Mouse (Mus musculus) lung, postnatal 0 days (tissue): ENCODE data around the gene Chrd. TPM values are rescaled to one million over a fixed set of nuclear protein-coding genes. Genes with fewer than 3 reads are reported as not detected.
A peak's percentile ranks its signal among the peaks of the same experiment; 100 is the strongest.

Experiments
- ATAC-seq: fragments of 200-750 bp; cut with Nextera tagmentation; 2 replicates; pipeline ENCODE4 v1.8.0; 2017; ENCODE audit warnings: moderate library complexity
- DNase-seq: peaks from one replicate; pipeline ENCODE4 v3.0.0-alpha.2; 2016; ENCODE audit warnings: low spot score
- H3K27ac ChIP-seq: fragments of 300-500 bp; sonication (generic); 2 replicates; pipeline ENCODE4 v1.5.1; 2014; ENCODE audit warnings: antibody characterized with exemption, mild to moderate bottlenecking, low read length, mixed read lengths
- H3K27me3 ChIP-seq: fragments of 300-500 bp; sonication (generic); replicated peaks from 2 replicates; pipeline ENCODE4 v1.6.1; 2014; ENCODE audit warnings: low read length, mixed read lengths; ENCODE audit not compliant: insufficient read depth
- H3K36me3 ChIP-seq: fragments of 300-500 bp; sonication (generic); 2 replicates; pipeline ENCODE4 v1.6.1; 2014; ENCODE audit warnings: low read length, mixed read lengths; ENCODE audit not compliant: insufficient read depth
- H3K4me1 ChIP-seq: fragments of 300-500 bp; sonication (generic); 2 replicates; pipeline ENCODE4 v1.6.1; 2014; ENCODE audit warnings: antibody characterized with exemption, low read depth, low read length, mixed read lengths; ENCODE audit not compliant: insufficient read depth
- H3K4me2 ChIP-seq: fragments of 300-500 bp; sonication (generic); replicated peaks from 2 replicates; pipeline ENCODE4 v1.6.1; 2014; ENCODE audit warnings: low read depth, mild to moderate bottlenecking, low read length, moderate library complexity, mixed read lengths
- H3K4me3 ChIP-seq: fragments of 300-500 bp; sonication (generic); 2 replicates; pipeline ENCODE4 v1.5.1; 2014; ENCODE audit warnings: low read depth, low read length
- H3K9ac ChIP-seq: fragments of 300-500 bp; sonication (generic); replicated peaks from 2 replicates; pipeline ENCODE4 v1.6.1; 2014; ENCODE audit warnings: low read depth, mild to moderate bottlenecking
- H3K9me3 ChIP-seq: fragments of 300-500 bp; sonication (generic); 2 replicates; pipeline ENCODE4 v1.6.1; 2016; ENCODE audit warnings: low read length, mixed read lengths
- CTCF ChIP-seq: IDR thresholded peaks from 2 replicates; pipeline ENCODE4 v1.5.1; 2016; ENCODE audit warnings: antibody characterized with exemption, mild to moderate bottlenecking
- EP300 ChIP-seq: IDR thresholded peaks from 2 replicates; pipeline ENCODE4 v1.6.1; 2016; ENCODE audit warnings: antibody characterized with exemption, mild to moderate bottlenecking, control low read depth
- WGBS: fragments of 180-500 bp; shearing (Covaris S2); extraction: QIAGEN DNeasy Blood & Tissue Kit; methylation state at CpG from one replicate; pipeline ENCODE4 v1.1.7; 2014; 5-methylcytosine and 5-hydroxymethylcytosine counted together
- polyA plus RNA-seq: library from polyadenylated mRNA; unstranded; fragments of >200 nt; fragmentation: Nextera tagmentation; extraction: Ambion mirVana; gene quantifications from 2 replicates; pipeline ENCODE4 v1.2.1, GENCODE M21; 2015

The Chrd gene
- polyA plus RNA-seq, 1 experiment from 2014 or later, result 1.7 TPM

GRCm38 (mm10) chr16:20757385-20757784 is 24.5 kb downstream of the Chrd start:
- Histone ChIP-seq H3K4me3 (no peak overlapping the region), H3K9me3 (no peaks in the 10 kb centered on the region), H3K4me2 (no peak overlapping the region), H3K4me1 (no peaks in the 10 kb centered on the region), H3K27ac (no peak overlapping the region), H3K36me3 (no peaks in the 10 kb centered on the region), H3K9ac (no peak overlapping the region), H3K27me3 (no peaks in the 10 kb centered on the region)
- no peak for TF ChIP-seq EP300
- TF ChIP-seq CTCF, result no peak
- WGBS, result 74% methylated on average over 1 of the region's 1 CpGs
- no peak for DNase-seq
- ATAC-seq, result no peak

- no peaks in the 10 kb centered on the region for H3K36me3 ChIP-seq
- H3K4me3 ChIP-seq, result no peak overlapping the region
- H3K27ac ChIP-seq, result no peak overlapping the region
- TF ChIP-seq CTCF (peak; percentile 74), EP300 (no peak)
- H3K27me3 ChIP-seq, result no peaks in the 10 kb centered on the region
- H3K4me2 ChIP-seq, result no peak overlapping the region
- no peak overlapping the region for H3K9ac ChIP-seq
- WGBS, result 4% methylated on average over 3 of the region's 3 CpGs
- ATAC-seq, result no peak
- H3K4me1 ChIP-seq, result no peaks in the 10 kb centered on the region
- no peaks in the 10 kb centered on the region for H3K9me3 ChIP-seq
- peak; percentile 56 for DNase-seq
Measured at GRCm38 (mm10) chr16:20761681-20762080, 28.8 kb downstream of the Chrd start.

GRCm38 (mm10) chr16:20765244-20765643 is 32.3 kb downstream of the Chrd start:
- no peak for ATAC-seq
- Histone ChIP-seq H3K4me3 (no peak overlapping the region), H3K9me3 (no peaks in the 10 kb centered on the region), H3K27me3 (no peaks in the 10 kb centered on the region), H3K4me1 (no peaks in the 10 kb centered on the region), H3K9ac (no peak overlapping the region), H3K36me3 (no peaks in the 10 kb centered on the region), H3K27ac (no peak overlapping the region), H3K4me2 (no peak overlapping the region)
- whole genome bisulfite sequencing, result 46% methylated on average over 9 of the region's 9 CpGs
- DNase-seq, result peak; percentile 28
- TF ChIP-seq EP300 (no peak), CTCF (peak; percentile 73)

DNA sequence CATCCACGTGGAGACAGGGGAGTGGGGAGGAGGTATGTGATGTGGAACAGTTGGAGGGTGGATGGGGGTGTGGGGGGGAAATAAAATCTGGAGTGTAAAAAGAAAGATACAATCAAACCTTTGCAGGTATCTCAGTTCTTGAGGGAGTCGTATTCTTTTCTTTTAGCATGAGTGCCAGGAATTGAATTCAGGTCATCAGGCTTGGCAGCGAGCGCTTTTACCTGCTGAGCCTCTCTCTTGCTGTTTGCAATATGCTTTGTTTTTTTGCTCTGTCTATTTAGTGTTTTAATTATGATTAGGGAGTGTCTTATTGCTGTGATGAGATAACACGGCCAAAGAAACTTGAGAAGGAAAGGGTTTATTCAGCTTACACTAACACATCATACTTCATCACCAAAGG is 42.1 kb downstream of the Chrd start:
- Histone ChIP-seq H3K4me2 (no peak overlapping the region), H3K4me3 (no peak overlapping the region), H3K36me3 (no peaks in the 10 kb centered on the region), H3K9me3 (no peaks in the 10 kb centered on the region), H3K4me1 (no peaks in the 10 kb centered on the region), H3K27me3 (no peaks in the 10 kb centered on the region), H3K9ac (no peak overlapping the region), H3K27ac (no peak overlapping the region)
- DNase-seq, result no peak
- ATAC-seq, result no peak
- TF ChIP-seq EP300, result no peak
- no peak for TF ChIP-seq CTCF
- WGBS, result 58% methylated on average over 5 of the region's 5 CpGs

DNA sequence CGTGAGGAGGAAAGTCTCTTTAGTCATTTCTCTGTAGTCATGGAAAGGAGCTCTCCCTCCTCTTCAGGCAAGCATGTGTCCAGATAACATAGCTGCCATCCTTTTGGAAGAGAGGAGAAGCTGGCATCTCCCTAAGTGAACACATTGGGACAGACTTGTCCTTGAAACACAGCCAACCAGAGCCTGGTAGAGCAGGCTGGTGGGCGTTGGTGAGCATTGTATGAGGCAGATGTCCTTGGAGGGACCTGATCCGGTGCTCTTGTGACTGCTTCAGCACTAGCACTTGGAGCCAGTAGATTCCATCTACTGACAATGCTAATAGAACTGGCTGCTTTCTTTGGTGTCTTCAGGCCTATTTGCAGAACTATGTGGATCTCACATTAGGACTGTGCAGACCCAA is 46.9 kb downstream of the Chrd start:
- 78% methylated on average over 3 of the region's 3 CpGs for WGBS
- no peak for DNase-seq

DNA sequence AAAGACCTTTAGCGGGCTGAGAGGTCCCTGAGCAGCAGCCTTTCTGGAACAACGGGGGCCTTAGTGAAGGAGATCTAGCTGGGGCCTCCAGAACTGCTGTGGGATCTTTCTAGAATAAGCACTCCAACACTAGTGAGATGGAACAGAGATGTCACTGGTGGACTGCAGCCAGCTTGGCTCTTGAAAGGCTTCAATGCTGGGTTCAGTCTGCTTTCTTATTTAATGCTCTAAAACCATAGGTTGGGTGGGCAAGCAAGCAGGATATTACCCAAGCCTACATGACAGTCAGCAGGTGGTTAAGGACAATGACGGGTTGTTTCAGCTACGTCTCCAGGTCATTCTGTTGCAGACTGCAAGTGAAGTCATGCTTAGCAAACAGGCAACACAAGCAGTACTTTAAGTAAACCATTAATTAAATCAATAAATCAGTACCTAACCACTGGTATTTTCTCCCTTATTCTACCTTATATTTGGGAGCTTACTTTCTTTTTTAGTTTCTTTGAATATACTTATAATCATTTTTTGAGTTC is 48.2 kb downstream of the Chrd start:
- H3K4me1 ChIP-seq, result no peaks in the 10 kb centered on the region
- H3K36me3 ChIP-seq, result no peaks in the 10 kb centered on the region
- DNase-seq, result no peak
- H3K4me2 ChIP-seq, result no peak overlapping the region
- TF ChIP-seq CTCF (no peak), EP300 (no peak)
- no peak for ATAC-seq
- H3K27me3 ChIP-seq, result no peaks in the 10 kb centered on the region
- H3K4me3 ChIP-seq, result no peak overlapping the region
- no peaks in the 10 kb centered on the region for H3K9me3 ChIP-seq
- 72% methylated on average over 4 of the region's 4 CpGs for WGBS
- no peak overlapping the region for H3K9ac ChIP-seq
- H3K27ac ChIP-seq, result no peak overlapping the region

More for the DNA sequence above, 46.9 kb downstream of the Chrd start:
- no peak for TF ChIP-seq EP300
- no peak for TF ChIP-seq CTCF
- H3K9ac ChIP-seq, result no peak overlapping the region
- no peaks in the 10 kb centered on the region for H3K27me3 ChIP-seq
- no peak overlapping the region for H3K4me2 ChIP-seq
- no peaks in the 10 kb centered on the region for H3K4me1 ChIP-seq
- H3K27ac ChIP-seq, result no peak overlapping the region
- no peaks in the 10 kb centered on the region for H3K36me3 ChIP-seq
- H3K9me3 ChIP-seq, result no peaks in the 10 kb centered on the region
- no peak for ATAC-seq
- no peak overlapping the region for H3K4me3 ChIP-seq

DNA sequence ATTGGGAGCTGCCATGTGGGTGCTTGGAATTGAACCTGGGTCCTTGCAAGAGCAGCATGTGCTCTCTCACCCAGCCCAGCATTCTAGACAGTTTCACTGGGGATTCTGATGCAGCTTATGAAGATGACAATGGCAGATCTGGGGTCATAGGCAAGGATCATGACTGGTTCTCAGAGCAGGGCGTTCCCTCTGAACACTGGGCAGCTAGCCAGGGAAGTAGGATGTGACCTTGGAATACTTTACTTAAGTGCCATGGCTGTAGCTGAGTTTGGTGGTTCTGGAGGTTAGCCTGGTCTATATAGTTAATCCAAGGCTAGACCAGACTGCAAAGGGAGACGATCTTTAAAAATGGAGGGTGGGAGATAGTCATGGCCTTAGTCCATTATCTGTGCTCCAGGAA is 51.0 kb downstream of the Chrd start:
- H3K4me2 ChIP-seq, result no peak overlapping the region
- 72% methylated on average over 2 of the region's 2 CpGs for WGBS
- no peak overlapping the region for H3K27ac ChIP-seq
- ATAC-seq, result peak; percentile 38
- H3K36me3 ChIP-seq, result no peaks in the 10 kb centered on the region
- peak; percentile 40 for DNase-seq
- no peaks in the 10 kb centered on the region for H3K27me3 ChIP-seq
- no peak overlapping the region for H3K9ac ChIP-seq
- TF ChIP-seq EP300 (no peak), CTCF (no peak)
- no peaks in the 10 kb centered on the region for H3K4me1 ChIP-seq
- H3K4me3 ChIP-seq, result no peak overlapping the region
- H3K9me3 ChIP-seq, result no peaks in the 10 kb centered on the region
